Mouse (Mus musculus) kidney, embryonic 14.5 days (tissue): ENCODE measurements at regions not wholly inside any gene's neighbourhood (a gene's known extent, or its start where the extent isn't known, plus 50 kb on each side); places are given as distances from the start of the nearest gene placed in this dataset.

Source experiments
- ATAC-seq: fragments of 200-750 bp; cut with Nextera tagmentation; 2 replicates; pipeline ENCODE4 v1.8.0; 2017; ENCODE audit warnings: moderate number of reproducible peaks, mild to moderate bottlenecking, moderate TSS enrichment, moderate library complexity; ENCODE audit not compliant: low FRiP score, low TSS enrichment
- H3K27ac ChIP-seq: fragments of 300-500 bp; sonication (generic); 2 replicates; pipeline ENCODE4 v1.5.1; 2014; ENCODE audit warnings: low read depth, mild to moderate bottlenecking, low read length, moderate library complexity, mixed read lengths
- H3K27me3 ChIP-seq: fragments of 300-500 bp; sonication (generic); 2 replicates; pipeline ENCODE4 v1.6.1; 2014; ENCODE audit warnings: mild to moderate bottlenecking, low read length; ENCODE audit not compliant: control insufficient read depth, insufficient read depth
- H3K36me3 ChIP-seq: fragments of 300-500 bp; sonication (generic); 2 replicates; pipeline ENCODE4 v1.6.1; 2014; ENCODE audit warnings: low read length, mixed read lengths; ENCODE audit not compliant: control insufficient read depth, insufficient read depth
- H3K4me1 ChIP-seq: fragments of 300-500 bp; sonication (generic); 2 replicates; pipeline ENCODE4 v1.6.1; 2014; ENCODE audit warnings: low read length, mixed read lengths; ENCODE audit not compliant: control insufficient read depth, insufficient read depth
- H3K4me2 ChIP-seq: fragments of 300-500 bp; sonication (generic); replicated peaks from 2 replicates; pipeline ENCODE4 v1.6.1; 2014; ENCODE audit warnings: low read depth, mild to moderate bottlenecking, low read length
- H3K4me3 ChIP-seq: fragments of 300-500 bp; sonication (generic); 2 replicates; pipeline ENCODE4 v1.5.1; 2014; ENCODE audit warnings: mild to moderate bottlenecking, low read length
- H3K9ac ChIP-seq: fragments of 300-500 bp; sonication (generic); 2 replicates; pipeline ENCODE4 v1.6.1; 2014; ENCODE audit warnings: low read depth, mild to moderate bottlenecking, low read length, moderate library complexity
- H3K9me3 ChIP-seq: fragments of 300-500 bp; sonication (generic); 2 replicates; pipeline ENCODE4 v1.6.1; 2016; ENCODE audit warnings: low read length; ENCODE audit not compliant: control insufficient read depth
- WGBS: fragments of 180-500 bp; shearing (Covaris S2); extraction: QIAGEN DNeasy Blood & Tissue Kit; methylation state at CpG from one replicate; pipeline ENCODE4 v1.1.7; 2014; 5-methylcytosine and 5-hydroxymethylcytosine counted together

DNA sequence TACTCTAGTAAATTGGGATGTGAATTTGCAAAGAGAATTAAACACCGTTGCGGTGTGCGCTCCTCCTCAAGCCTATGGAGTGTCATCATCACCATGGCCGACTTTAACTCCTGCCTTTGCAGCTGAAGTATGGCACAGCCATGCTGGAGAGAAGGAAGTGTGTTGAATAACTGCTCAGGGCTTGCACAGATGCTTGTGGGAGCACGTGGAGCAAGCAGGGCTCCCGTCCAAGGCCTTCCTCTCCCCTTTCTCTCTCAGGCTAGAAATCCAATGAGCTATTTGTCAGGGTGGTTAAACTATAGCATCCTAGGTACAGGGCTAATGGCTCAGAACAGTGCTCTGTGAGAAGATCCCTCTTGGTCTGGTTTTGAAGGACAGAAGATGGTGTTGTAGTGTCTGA lies 79.5 kb upstream of the Arhgap21 start:
- no peak overlapping the region for H3K4me2 ChIP-seq
- H3K36me3 ChIP-seq: no peaks in the 10 kb centered on the region
- no peaks in the 10 kb centered on the region for H3K4me1 ChIP-seq
- H3K9me3 ChIP-seq: no peaks in the 10 kb centered on the region
- no peak for ATAC-seq
- H3K27me3 ChIP-seq: no peaks in the 10 kb centered on the region
- no peak overlapping the region for H3K4me3 ChIP-seq
- WGBS: 88% methylated on average over 6 of the region's 6 CpGs
- H3K27ac ChIP-seq: no peak overlapping the region
- H3K9ac ChIP-seq: no peak overlapping the region

DNA sequence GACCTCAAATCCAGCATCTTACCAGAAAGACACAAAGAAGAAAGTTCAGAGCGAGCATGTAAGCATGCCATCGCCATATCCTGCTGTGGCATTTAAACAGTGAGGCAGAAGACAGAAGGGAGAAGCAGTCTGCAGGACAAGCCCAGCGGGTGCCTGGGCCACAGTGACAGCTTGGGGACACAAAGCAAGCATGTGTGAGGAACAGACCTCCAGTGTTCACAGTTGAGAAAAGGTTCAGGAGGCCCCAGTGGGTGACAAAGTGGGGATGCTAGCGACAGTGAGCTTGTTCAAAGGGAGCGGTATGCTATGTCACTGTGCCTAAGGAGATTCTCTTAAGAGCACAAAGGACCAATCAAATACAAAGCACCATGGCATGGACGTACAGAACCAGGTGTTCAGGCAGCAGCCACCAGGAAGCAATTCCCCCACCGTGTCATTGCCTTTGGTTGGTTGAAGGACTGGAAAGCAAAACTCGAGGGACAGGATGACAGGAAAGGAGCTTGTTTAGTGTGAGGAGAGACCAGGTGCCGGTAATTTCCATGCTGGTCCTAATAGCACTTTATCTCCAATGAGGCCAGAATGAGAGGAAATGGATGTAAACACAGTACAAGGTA lies 77.9 kb upstream of the Arhgap21 start:
- no peaks in the 10 kb centered on the region for H3K27me3 ChIP-seq
- no peak overlapping the region for H3K27ac ChIP-seq
- no peaks in the 10 kb centered on the region for H3K4me1 ChIP-seq
- no peak overlapping the region for H3K4me2 ChIP-seq
- no peaks in the 10 kb centered on the region for H3K9me3 ChIP-seq
- WGBS: 60% methylated on average over 9 of the region's 9 CpGs
- no peak overlapping the region for H3K9ac ChIP-seq
- no peaks in the 10 kb centered on the region for H3K36me3 ChIP-seq
- H3K4me3 ChIP-seq: no peak overlapping the region
- ATAC-seq: no peak

DNA sequence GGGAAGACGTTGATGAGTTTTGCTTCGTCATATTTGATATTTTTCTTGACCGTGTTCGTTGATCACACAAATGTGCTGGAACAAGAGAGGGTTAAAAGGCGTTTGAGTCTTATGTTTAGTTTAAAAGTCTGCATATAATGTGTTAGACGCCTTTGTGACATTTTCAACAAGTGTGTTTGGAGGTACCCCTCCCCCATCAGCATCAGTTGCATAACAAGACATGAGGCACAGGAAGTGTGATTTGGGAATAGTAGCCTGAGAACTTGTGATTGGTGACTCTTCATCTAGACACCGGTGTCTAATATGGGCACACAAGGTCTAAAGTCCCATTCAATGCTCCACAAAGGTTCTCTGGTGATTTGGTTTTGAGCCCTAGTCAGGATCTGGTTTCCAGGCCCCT lies 76.1 kb upstream of the Arhgap21 start:
- no peaks in the 10 kb centered on the region for H3K36me3 ChIP-seq
- 91% methylated on average over 7 of the region's 7 CpGs for WGBS
- no peak for ATAC-seq
- no peaks in the 10 kb centered on the region for H3K27me3 ChIP-seq
- no peak overlapping the region for H3K4me2 ChIP-seq
- no peak overlapping the region for H3K27ac ChIP-seq
- no peak overlapping the region for H3K4me3 ChIP-seq
- H3K9ac ChIP-seq: no peak overlapping the region
- no peaks in the 10 kb centered on the region for H3K4me1 ChIP-seq
- no peaks in the 10 kb centered on the region for H3K9me3 ChIP-seq

DNA sequence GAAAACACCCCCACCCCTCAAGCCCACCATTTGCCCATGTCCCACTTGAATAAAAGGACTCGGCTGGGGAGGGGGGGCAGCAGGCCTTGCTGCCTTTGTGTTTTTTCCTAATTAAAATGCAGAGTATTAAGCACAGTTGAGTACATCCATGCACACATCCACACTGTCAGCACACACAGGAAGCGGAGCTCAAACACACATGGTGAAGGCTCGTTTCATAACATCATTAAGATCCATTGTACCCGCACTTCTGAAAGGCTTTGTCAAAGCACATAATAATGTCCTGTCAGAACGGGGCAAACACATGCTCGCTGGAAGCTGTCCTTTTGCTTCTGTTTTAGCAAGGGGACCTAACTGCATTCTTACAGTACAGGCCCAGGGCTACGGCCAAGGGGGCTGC lies 75.3 kb upstream of the Arhgap21 start:
- WGBS: 80% methylated on average over 7 of the region's 7 CpGs
- Histone ChIP-seq H3K9ac (no peak overlapping the region), H3K4me2 (no peak overlapping the region), H3K27ac (no peak overlapping the region), H3K27me3 (no peaks in the 10 kb centered on the region), H3K4me1 (no peaks in the 10 kb centered on the region), H3K4me3 (no peak overlapping the region), H3K9me3 (no peaks in the 10 kb centered on the region), H3K36me3 (no peaks in the 10 kb centered on the region)
- ATAC-seq: no peak

DNA sequence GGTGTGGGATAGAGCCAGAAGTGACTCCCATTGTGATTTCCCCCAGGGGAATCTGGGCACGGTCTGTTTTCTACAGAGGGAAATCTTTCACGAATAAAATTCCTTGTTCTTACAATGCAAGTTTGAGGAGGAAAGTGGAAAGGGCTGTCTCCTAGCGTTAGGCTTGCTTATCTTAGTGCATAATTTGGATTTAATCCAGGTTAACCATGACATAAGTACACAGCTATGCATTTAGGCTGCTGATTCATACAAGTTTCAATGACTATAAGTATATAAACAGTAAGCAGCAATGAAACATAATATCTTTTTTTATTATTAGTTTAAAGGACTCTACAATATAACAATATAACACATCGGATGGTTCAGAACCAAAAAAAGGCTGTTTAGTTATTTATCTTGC lies 74.6 kb upstream of the Arhgap21 start:
- no peaks in the 10 kb centered on the region for H3K4me1 ChIP-seq
- no peak for ATAC-seq
- WGBS: 70% methylated on average over 4 of the region's 4 CpGs

DNA sequence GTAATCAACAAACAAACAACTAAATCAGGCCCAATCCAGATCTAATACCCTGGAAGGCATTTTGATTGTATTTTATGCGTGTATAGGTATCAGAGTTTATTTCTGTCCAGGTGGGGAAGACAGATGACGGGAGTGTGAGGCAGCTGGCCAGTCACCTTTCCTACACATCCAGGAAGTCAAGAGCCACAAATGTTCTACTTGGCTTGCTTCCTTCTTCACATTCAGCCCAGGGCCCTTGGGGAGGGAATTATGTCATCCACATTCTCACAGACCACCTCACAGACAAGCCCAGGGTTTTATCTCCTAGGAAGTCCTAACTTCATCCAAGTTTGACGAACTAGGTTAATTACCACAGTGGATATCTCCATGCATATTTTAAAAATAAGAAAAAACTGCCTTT lies 68.9 kb upstream of the Arhgap21 start:
- H3K4me2 ChIP-seq: no peak overlapping the region
- H3K4me3 ChIP-seq: no peak overlapping the region
- no peak for ATAC-seq
- H3K9me3 ChIP-seq: no peaks in the 10 kb centered on the region
- no peaks in the 10 kb centered on the region for H3K4me1 ChIP-seq
- H3K27ac ChIP-seq: no peak overlapping the region
- no peaks in the 10 kb centered on the region for H3K36me3 ChIP-seq
- no peak overlapping the region for H3K9ac ChIP-seq
- WGBS: 78% methylated on average over 3 of the region's 3 CpGs
- no peaks in the 10 kb centered on the region for H3K27me3 ChIP-seq

More for the DNA sequence above, 74.6 kb upstream of the Arhgap21 start:
- Histone ChIP-seq H3K9ac (no peak overlapping the region), H3K4me2 (no peak overlapping the region), H3K4me3 (no peak overlapping the region), H3K27me3 (no peaks in the 10 kb centered on the region), H3K9me3 (no peaks in the 10 kb centered on the region), H3K36me3 (no peaks in the 10 kb centered on the region), H3K27ac (no peak overlapping the region)

DNA sequence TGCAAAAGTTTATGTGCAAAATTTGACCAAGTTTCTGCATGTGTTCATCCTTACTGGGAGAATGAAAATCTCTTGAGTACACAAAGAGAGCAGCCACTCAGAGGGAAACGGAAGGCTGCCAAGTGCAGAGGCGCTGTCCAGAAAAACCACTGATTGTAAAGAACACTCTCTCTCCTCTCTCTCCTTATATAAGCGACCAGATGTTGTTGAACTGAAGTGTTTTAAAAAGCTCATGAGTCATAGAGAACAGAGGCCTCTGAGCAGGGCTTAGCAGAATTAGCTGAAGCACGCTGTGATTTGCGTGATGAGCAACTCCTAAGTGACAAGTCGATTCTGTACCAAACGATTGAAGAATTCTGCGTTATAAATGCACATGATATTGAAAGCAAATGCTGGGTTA lies 68.5 kb upstream of the Arhgap21 start:
- no peak for ATAC-seq
- Histone ChIP-seq H3K27ac (no peak overlapping the region), H3K36me3 (no peaks in the 10 kb centered on the region), H3K4me1 (no peaks in the 10 kb centered on the region), H3K4me3 (no peak overlapping the region), H3K9ac (no peak overlapping the region), H3K4me2 (no peak overlapping the region), H3K27me3 (no peaks in the 10 kb centered on the region), H3K9me3 (no peaks in the 10 kb centered on the region)
- 67% methylated on average over 8 of the region's 8 CpGs for WGBS

DNA sequence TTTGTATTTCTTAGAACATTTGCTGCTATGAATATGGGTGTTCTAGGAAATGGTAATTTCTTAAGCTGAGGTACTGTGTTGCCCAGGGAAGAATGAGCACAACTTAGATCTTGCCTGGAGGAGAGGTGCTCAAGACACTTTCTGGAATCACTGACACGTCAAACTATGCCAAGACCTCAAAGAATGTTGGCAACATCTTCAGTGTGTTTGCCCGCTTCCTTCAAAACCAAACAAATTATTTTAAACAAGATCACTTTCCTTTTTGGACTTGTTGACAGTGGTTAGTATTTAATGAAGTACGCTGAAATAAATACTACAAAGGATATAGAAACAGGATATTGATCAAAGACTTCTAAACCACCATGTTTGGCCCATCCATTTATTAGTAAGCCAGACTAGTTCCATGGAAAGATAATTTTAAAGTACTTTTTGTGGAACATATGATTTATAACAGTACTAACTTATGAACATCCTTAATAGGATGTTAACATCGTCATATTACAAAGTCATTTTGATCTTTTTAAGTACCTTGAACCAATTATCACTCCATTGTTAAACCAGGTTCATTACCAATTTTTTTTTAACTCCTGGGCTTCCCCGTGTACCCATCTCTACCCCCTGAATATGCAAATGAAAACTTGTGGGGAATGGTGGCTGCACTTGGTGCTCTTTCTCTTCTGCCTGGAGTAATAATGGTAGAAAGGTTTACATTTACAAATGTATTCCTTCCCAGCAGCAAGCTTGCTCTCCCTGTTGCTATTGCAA lies 67.4 kb upstream of the Arhgap21 start:
- no peaks in the 10 kb centered on the region for H3K4me1 ChIP-seq
- H3K27ac ChIP-seq: no peak overlapping the region
- no peaks in the 10 kb centered on the region for H3K36me3 ChIP-seq
- no peak overlapping the region for H3K4me2 ChIP-seq
- H3K27me3 ChIP-seq: no peaks in the 10 kb centered on the region
- no peak overlapping the region for H3K4me3 ChIP-seq
- WGBS: 76% methylated on average over 5 of the region's 5 CpGs
- no peaks in the 10 kb centered on the region for H3K9me3 ChIP-seq
- H3K9ac ChIP-seq: no peak overlapping the region
- ATAC-seq: no peak

DNA sequence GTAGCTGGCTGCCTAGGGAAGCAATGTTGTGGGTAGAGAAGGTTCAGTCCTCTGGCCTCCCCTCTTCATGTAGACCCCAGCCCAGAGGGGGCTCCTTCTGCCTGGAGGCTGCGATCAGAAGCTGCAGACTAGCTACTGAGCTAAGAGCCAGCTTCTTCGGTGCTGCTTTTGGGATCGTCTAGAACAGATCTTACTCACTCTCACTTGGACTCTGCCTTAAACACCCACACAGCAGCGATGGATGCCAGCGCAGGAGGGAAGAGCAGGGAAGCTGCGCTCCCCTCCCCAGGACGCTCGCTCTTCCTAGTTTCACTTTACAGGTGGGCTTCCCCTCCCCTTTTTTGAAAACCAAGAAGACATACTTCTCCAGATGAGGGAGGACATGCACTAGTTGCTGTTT lies 66.0 kb upstream of the Arhgap21 start:
- H3K4me1 ChIP-seq: no peaks in the 10 kb centered on the region
- 0 out of 2 replicates have a peak overlapping the region, but pooled peaks have one; percentile 4 for H3K9ac ChIP-seq
- no peak overlapping the region for H3K4me3 ChIP-seq
- H3K36me3 ChIP-seq: no peaks in the 10 kb centered on the region
- H3K27me3 ChIP-seq: no peaks in the 10 kb centered on the region
- H3K27ac ChIP-seq: no peak overlapping the region
- H3K4me2 ChIP-seq: no peak overlapping the region; the same call in 1 of the 2 replicates
- no peaks in the 10 kb centered on the region for H3K9me3 ChIP-seq
- no peak for ATAC-seq
- WGBS: 33% methylated on average over 8 of the region's 8 CpGs
